Mouse (Mus musculus) E14TG2a.4 (cell line): ENCODE results near the gene Leap2.

Experiments used
- H3K27me3 ChIP-seq: 2 replicates; pipeline ENCODE4 v1.6.1; 2014; ENCODE audit warnings: low read length, control low read depth; ENCODE audit not compliant: insufficient read depth
- H3K36me3 ChIP-seq: 2 replicates; pipeline ENCODE4 v1.6.1; 2014; ENCODE audit warnings: low read length, control low read depth; ENCODE audit not compliant: insufficient read depth
- H3K4me1 ChIP-seq: replicated peaks from 2 replicates; pipeline ENCODE4 v1.6.1; 2014; ENCODE audit warnings: low read depth, low read length, control low read depth
- H3K4me3 ChIP-seq: replicated peaks from 2 replicates; pipeline ENCODE4 v1.5.1; 2014; ENCODE audit warnings: mild to moderate bottlenecking, low read length
- H3K9me3 ChIP-seq: 2 replicates; pipeline ENCODE4 v1.6.1; 2014; ENCODE audit warnings: low read length, control low read depth
- CTCF ChIP-seq: conservative IDR thresholded peaks from 2 replicates; pipeline ENCODE4 v1.5.1; 2014; ENCODE audit warnings: low read length
- NANOG ChIP-seq: IDR thresholded peaks from 2 replicates; pipeline ENCODE4 v1.6.1; 2014; ENCODE audit warnings: borderline replicate concordance, low read length, mixed read lengths
- POU5F1 ChIP-seq: IDR thresholded peaks from 2 replicates; pipeline ENCODE4 v1.6.1; 2014; ENCODE audit warnings: low read length, borderline replicate concordance

Leap2 gene

DNA sequence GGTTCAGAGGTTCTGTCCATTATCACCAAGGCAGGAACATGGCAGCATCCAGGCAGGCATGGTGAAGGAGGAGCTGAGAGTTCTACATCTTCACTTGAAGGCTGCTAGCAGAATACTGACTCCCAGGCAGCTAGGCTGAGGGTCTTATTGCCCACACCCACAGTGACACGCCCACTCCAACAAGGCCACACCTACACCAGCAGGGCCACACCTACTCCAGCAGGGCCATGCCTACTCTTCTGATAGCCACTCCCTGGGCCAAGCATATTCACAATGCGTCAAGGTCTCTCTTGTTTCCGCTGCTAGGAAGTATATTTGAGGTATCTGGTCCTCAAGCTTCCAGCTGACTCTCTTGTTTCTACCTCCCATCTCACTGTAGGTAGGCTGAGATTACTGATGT is 36.0 kb upstream of the Leap2 start:
- H3K4me3 ChIP-seq = no peak overlapping the region
- H3K36me3 ChIP-seq = no peaks in the 10 kb centered on the region
- H3K9me3 ChIP-seq = no peaks in the 10 kb centered on the region
- peaks cover 39% of the 10 kb centered on the region for H3K4me1 ChIP-seq
- H3K27me3 ChIP-seq = peaks cover 93% of the 10 kb centered on the region
- TF ChIP-seq POU5F1 (no peak), CTCF (no peak), NANOG (no peak)

DNA sequence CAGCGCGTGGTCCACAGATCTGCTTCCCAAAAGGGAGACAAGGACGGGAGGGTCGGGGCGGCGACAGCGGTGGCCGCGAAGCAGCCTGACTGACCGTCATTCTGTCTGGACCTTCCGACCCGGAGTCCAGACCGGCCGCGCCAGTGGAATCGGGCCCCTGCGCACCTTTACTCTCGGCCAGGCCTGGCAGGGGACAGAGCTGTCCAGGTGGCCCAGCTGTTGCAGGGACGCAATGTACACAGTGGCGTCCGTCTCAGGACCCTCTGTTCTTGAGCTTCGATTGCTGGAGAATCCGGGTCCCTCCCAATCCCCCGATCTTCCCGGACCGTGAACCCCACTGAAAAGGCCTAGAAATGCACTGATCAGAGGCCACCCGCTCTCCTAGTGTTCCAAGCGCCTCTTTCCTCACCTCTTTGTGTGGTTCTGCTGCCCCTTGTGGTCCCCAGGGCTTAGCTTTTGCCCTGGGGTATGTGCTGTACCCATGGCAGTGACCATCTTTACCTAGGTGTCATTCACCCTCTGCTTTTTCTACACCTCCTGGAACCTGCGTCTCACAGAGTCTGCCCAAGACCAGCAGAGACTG is 34.5 kb upstream of the Leap2 start:
- H3K4me1 ChIP-seq = peaks cover 27% of the 10 kb centered on the region

DNA sequence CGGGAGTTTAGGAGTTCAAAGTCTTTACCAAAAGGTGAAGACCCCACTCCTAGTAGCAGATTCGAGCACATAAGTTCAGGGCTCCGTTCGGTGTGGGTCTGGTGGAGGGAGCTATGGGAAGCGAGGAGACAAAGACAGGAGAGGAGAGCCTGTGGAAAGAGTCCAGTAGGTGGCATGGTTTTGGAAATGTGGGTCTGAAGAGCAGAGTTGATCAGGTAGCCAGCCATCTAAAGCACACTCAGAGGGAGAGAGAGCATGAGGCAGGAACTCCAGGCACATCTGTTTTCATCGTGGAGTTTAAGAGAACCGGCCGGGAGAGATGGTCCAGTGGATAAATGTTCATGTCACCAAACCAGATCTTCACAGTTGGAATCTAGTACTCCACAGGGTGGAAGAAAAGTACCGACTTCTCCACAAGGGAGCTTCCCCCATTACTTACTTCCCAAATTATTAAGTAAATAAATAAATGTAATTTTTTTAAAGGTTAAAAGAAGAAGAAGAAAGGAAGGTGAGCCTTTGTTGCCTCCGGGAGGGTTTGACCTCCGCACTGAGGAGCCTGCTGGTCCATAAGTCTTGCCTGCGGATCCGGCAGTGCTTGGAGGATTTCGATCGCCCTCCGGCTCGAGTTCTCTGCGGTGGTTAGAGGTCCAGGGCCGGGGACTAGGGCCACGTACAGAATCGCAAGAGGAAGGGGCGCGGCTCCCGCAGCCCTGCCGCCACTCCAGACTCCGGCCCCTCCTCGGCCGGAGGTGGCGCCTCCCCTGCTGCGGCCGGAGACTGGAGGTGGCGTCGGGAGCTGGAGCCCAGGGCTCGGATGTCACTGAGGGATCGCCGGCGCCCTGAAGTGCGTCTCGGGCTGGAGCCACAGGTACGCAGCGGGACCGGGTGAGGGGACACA is 33.8 kb upstream of the Leap2 start, which contains the start of the genes Gm10447 and Shroom1:
Gm10447 (minus strand) TSS at position 637 of the 898 bp plus-strand sequence.
Shroom1 (plus strand) TSS at position 732 of the 898 bp plus-strand sequence.
- peaks cover 81% of the 10 kb centered on the region for H3K27me3 ChIP-seq
- no peaks in the 10 kb centered on the region for H3K9me3 ChIP-seq
- peak within 1 kb of the TSS; percentile 76 for H3K4me3 ChIP-seq
- H3K36me3 ChIP-seq = no peaks in the 10 kb centered on the region
- peak; percentile 13; the same call in 1 of the 2 replicates for TF ChIP-seq CTCF
- TF ChIP-seq POU5F1 = no peak
- H3K4me1 ChIP-seq = peaks cover 19% of the 10 kb centered on the region

More for the DNA sequence above, 34.5 kb upstream of the Leap2 start:
- Histone ChIP-seq H3K4me3 (peak overlapping the region; percentile 76), H3K36me3 (no peaks in the 10 kb centered on the region), H3K9me3 (no peaks in the 10 kb centered on the region), H3K27me3 (peaks cover 87% of the 10 kb centered on the region)
- TF ChIP-seq CTCF (0 out of 2 replicates have a peak, but pooled peaks have one; percentile 5), POU5F1 (no peak)

DNA sequence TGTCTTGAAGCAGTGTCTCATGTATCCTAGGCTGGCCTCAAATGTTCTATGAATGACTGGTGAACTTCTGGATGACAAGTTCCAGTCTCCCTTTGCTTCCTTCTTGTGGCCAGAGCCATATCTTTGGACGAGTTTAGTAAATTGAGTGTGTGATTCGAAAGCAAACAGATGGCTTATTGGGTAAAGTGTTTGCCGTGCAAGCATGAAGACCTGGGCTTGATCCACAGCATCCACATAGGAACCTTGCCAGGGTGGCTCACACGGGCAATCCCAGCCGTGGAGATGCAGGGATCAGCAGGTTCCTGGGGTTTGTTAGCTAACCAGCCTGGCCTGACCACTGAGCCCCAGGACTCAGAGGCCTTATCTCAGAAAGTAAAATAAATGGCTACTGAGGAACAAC is 30.1 kb upstream of the Leap2 start:
- Histone ChIP-seq H3K4me1 (peaks cover 12% of the 10 kb centered on the region), H3K4me3 (no peak overlapping the region), H3K27me3 (peaks cover 67% of the 10 kb centered on the region), H3K9me3 (no peaks in the 10 kb centered on the region), H3K36me3 (no peaks in the 10 kb centered on the region)
- no peak for TF ChIP-seq NANOG
- no peak for TF ChIP-seq CTCF
- TF ChIP-seq POU5F1 = no peak

DNA sequence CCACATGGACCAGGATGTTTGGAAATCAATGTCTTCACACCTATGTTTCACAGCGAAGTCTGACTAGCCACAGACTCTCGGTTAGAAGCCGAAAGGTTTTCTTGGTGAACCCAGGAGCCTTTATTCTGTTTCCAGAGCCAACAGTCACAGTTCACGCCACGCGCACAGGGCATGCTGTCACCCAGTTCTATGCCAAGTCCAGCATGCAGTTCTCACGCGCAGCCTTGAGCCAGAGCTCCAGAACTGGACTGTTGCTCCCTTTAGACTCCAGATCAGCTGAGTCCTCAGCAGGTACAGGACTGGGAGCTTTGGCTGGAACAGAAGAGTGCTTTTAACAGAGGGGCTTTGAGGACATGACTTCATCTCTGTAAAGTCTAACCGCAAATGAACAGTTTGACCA is 29.4 kb upstream of the Leap2 start:
- Histone ChIP-seq H3K4me1 (peaks cover 8% of the 10 kb centered on the region), H3K9me3 (no peaks in the 10 kb centered on the region)

DNA sequence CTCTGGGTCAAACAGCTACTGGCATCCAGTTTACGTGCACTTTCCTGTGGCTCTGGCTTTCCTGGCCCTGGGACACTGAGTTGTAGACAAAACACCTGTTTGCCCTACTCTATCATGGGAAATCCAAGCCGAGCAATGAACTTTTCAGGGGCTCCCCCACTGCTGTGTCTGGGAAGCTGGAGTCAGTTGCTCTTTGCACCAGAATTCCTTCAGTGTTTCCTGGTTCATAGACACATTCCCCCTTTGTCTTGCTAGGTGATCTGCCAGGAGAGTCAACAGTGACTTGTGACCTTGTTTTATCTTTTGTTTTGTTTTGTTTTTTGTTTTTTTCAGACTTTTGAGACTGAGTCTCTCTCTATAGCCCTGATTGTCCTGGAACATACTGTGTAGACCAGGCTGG is 28.4 kb upstream of the Leap2 start:
- no peak for TF ChIP-seq CTCF
- TF ChIP-seq POU5F1 = no peak
- no peak for TF ChIP-seq NANOG
- H3K4me1 ChIP-seq = no peaks in the 10 kb centered on the region; the same call in 1 of the 2 replicates
- peaks cover 51% of the 10 kb centered on the region for H3K27me3 ChIP-seq
- no peak overlapping the region for H3K4me3 ChIP-seq
- no peaks in the 10 kb centered on the region for H3K9me3 ChIP-seq
- no peaks in the 10 kb centered on the region for H3K36me3 ChIP-seq

More for the DNA sequence above, 29.4 kb upstream of the Leap2 start:
- TF ChIP-seq CTCF = no peak
- TF ChIP-seq NANOG = no peak
- no peak for TF ChIP-seq POU5F1
- no peak overlapping the region for H3K4me3 ChIP-seq
- H3K36me3 ChIP-seq = no peaks in the 10 kb centered on the region
- peaks cover 61% of the 10 kb centered on the region for H3K27me3 ChIP-seq

DNA sequence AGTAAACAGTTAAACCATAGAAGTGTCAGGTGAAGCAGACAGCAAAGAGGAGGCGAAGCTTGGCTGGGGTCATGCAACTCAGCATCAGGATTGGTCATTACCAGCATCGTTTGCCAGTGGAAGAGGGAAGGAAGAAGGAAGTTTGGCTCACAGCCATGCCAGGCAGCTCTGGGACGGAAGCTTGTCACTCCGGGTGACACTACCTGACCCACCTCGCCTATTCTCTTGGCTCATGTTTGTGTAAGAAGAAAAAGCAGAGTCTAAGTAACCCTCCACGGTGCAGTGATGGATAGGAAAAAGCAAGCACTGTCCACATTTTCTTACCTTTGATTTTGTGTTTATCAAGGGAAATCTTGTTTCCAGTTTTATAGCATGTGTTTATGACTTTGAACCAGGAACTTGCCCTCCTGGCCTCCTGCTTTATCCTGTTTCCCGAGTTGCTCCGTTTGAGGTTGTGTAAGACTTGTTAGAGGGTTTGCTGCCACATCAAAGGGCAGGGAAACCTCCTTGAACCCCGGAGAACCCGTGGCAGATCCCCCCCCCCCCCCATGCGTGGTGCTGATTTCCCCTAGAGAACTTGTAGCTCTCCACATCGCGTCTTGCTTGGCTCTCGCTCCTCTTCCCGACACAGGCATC is 27.2 kb upstream of the Leap2 start:
- TF ChIP-seq NANOG = no peak
- no peak for TF ChIP-seq POU5F1
- TF ChIP-seq CTCF = no peak
- Histone ChIP-seq H3K4me3 (0 out of 2 replicates have a peak overlapping the region, but pooled peaks have one; percentile 30), H3K9me3 (no peaks in the 10 kb centered on the region), H3K4me1 (peaks cover 12% of the 10 kb centered on the region), H3K36me3 (no peaks in the 10 kb centered on the region), H3K27me3 (peaks cover 39% of the 10 kb centered on the region)

DNA sequence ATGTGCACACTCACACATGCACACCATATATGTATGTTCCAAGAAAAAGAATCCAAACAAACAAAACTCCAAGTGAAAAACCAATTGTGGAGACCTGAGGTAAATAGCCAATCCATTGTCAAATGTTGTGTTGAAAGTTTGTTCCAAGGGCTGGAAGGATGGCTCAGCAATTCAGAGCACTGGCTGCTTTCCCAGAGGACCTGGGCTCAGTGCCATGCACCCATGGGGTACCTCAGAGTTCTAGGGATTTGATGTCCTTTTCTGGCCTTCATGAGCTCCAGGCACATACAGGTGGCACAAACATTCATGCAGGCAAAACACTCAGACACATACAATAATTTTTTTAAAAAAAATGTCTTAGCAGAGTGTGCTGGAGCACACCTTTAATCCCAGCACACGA is 25.6 kb upstream of the Leap2 start:
- Histone ChIP-seq H3K4me1 (peaks cover 13% of the 10 kb centered on the region), H3K4me3 (no peak overlapping the region), H3K9me3 (no peaks in the 10 kb centered on the region), H3K27me3 (peaks cover 28% of the 10 kb centered on the region), H3K36me3 (no peaks in the 10 kb centered on the region)
- TF ChIP-seq CTCF (no peak), POU5F1 (no peak), NANOG (no peak)
